Mouse (Mus musculus): Measurements from ENCODE around the gene Cox4i2. TPM values are rescaled to one million over a fixed set of nuclear protein-coding genes. Genes with fewer than 3 reads are reported as not detected.

Gene Cox4i2
- total RNA-seq, 2 experiments from 2014 or later: 1.7 to 1.9 TPM

DNA sequence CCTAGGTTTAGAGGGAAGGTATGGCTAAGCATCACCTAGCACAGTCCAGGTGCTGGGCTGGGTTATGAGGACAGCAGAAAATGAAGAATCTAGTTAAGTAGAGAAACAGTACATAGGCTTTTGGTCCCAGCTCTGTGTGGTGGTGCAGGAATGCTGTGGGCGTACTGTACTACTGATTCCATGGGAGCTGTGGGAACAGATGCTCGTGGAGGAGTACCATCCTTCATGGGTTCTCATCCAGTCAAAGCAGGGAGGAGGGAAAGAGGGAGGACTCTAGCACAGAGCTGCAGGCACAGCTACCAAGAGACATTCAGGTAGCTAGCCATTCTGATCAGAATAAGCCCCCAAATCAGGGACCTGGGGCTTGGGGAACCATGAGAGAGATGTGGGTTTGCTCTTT is 22.5 kb downstream of the Cox4i2 start:
- intact Hi-C loops (cut with DNase I): loop anchor here (2.0 kb wide), 1 partner anchor 54 kb away; the partner anchor contains the start of gene Bcl2l1
- TF ChIP-seq CTCF (IDR thresholded peaks at IDR 0.05): no peak
- Histone ChIP-seq H3K4me3 (no peak overlapping the region), H3K27ac (peak overlapping the region; percentile 70)
- DNase-seq (ENCODE audit: extremely low spot score in 1 of 2, low spot score in 2 of 2): peak; percentile 48 to 54

DNA sequence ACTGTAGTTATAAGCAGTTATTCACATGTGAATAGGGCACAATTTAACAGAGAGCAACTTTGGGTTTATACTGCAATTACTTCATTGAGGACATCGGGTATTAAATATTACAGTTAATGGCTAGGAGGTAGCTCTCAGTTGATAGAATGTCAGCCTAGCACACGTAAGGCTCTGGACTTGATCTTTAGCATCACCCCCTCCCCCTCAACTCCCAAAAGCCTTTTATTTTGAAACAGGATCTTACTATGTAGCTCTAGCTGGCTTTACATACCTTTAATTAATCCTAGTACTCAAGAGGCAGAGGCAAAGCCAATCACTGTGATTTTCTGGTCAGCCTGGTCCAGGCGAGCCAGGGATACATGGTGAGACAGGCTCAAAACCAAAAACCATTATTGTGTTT is 23.1 kb downstream of the Cox4i2 start:
- no peak overlapping the region for H3K4me3 ChIP-seq
- intact Hi-C loops (cut with DNase I): loop anchor here (2.0 kb wide), 1 partner anchor 54 kb away; the partner anchor contains the start of gene Bcl2l1
- H3K27ac ChIP-seq: peak overlapping the region; percentile 37
- DNase-seq (ENCODE audit: extremely low spot score in 1 of 2, low spot score in 2 of 2): no peak
- no peak for TF ChIP-seq CTCF (IDR thresholded peaks at IDR 0.05)

DNA sequence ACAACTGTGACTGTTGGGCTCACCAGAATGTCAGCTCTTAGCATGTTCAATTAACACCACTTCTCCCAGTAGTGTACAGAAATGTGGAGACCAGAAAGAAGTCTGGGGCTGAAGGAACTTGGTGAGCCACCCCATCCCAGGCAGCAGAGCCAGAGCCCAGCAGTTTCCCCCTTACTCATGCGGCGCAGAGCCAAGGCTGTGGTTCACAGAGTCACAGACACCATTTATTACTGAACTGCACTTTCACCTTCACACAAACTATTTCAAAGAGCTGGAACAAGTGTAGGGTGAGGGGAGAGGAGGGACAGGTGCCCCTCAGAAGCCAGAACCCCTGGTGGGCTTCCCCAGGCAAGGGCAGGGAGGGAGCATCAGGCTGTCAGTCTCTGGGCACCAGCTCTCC is 26.5 kb downstream of the Cox4i2 start:
- Histone ChIP-seq H3K4me3 (no peak overlapping the region), H3K27ac (no peak overlapping the region; the same call in 1 of the 2 replicates)
- DNase-seq (ENCODE audit: extremely low spot score in 1 of 2, low spot score in 2 of 2): no peak
- intact Hi-C loops (cut with DNase I): no loop called here
- no peak for TF ChIP-seq CTCF (IDR thresholded peaks at IDR 0.05)

DNA sequence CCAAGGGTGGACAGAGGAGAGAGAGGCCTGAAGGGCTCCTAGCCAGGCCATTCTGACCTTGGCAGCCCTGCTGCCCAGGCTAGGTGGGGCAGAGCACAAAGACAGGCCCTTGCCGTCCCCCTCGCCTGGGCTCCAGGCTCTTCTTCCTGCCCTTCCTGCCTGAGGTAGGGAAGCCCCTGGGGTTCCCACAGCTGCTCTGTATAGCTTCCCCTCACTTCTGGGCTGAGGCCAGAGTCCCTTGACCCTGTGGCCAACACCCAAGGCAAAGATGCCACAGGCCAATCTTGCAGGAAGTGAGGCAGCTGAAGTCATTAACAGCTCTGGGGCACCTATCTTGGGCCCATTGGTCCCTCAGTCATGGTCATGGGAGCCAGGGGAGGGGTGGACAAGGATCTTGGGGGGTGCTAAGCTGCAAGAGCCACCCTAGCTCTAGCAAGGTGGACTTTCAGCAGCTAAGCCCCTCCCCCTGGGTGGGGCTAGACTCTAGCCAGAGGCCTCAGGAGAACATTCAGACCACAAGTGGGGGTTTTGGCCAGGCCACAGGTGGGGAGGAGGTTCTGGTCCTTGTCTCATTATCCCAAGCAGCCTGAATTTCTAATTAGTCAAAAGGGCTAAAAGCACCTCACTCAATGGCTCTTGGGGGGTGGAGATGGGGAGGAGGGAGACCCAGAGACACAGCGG is 27.2 kb downstream of the Cox4i2 start:
- intact Hi-C loops (cut with DNase I): no loop called here
- no peak overlapping the region for H3K4me3 ChIP-seq
- no peak for TF ChIP-seq CTCF (IDR thresholded peaks at IDR 0.05)
- no peak for DNase-seq (ENCODE audit: extremely low spot score in 1 of 2, low spot score in 2 of 2)
- peak overlapping the region; percentile 76 for H3K27ac ChIP-seq

DNA sequence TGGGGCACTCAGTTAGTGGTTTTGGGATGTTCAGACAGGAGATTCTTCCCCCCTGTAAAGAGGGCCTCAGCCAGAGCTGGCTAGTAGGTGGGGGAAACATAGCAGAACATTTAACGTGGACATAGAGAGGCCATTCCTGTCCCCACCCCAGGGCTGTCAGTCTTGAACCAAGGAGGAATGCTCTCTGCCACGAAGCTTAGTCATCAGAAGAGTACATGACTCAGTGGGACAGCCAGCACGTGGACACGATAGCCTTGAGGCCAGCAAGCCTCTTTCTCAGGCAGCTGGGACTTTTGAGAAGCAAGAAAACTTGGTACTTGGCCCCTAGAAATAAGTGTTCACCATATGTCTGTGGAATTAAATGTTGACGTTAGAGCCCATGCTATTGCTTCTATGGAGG is 28.7 kb downstream of the Cox4i2 start:
- DNase-seq (ENCODE audit: extremely low spot score in 1 of 2, low spot score in 2 of 2): no peak
- H3K27ac ChIP-seq: peak overlapping the region; percentile 57
- intact Hi-C loops (cut with DNase I): no loop called here
- no peak overlapping the region for H3K4me3 ChIP-seq
- no peak for TF ChIP-seq CTCF (IDR thresholded peaks at IDR 0.05)

DNA sequence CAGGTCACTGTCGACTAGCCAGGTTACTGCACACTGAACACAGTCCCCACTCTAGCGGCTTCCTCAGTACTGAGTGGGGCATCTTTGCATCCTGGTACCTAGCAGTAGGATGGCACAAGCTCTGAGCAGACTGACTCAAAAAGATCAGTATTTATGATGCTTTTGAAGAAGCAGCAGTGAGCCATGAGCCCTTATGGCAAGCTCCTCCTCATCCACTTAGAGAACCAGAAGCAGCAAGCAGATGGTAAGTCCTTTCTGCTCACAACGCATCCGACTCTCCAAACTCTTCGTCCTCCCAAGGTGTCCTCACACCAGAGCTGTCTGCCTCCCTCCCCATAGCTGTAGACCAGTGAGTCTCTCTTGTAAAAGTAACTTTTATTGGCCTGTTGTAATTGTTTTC is 29.3 kb downstream of the Cox4i2 start:
- intact Hi-C loops (cut with DNase I): no loop called here
- no peak for DNase-seq (ENCODE audit: extremely low spot score in 1 of 2, low spot score in 2 of 2)
- Histone ChIP-seq H3K27ac (peak overlapping the region; percentile 57), H3K4me3 (no peak overlapping the region)
- no peak for TF ChIP-seq CTCF (IDR thresholded peaks at IDR 0.05)

DNA sequence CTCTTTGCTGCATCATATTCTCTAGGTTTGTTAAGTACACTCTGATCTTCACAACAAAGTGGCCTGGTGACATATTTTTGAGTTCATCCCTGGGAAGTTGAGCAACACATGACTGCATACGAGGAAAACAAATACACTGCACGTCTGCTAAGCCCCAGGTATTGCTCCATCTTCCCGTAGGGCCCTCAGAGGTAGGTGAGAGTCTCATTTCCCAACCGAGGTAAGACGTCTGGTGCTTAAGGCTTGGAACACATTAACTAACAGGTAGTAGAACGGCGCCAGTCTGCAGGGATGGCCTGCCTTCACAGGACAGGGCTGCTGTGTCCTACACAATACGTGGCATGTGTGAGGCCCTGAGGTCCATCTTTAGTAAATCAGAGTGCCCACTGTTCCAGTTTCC is 30.7 kb downstream of the Cox4i2 start:
- intact Hi-C loops (cut with DNase I): loop anchor here (1.0 kb wide), 2 partner anchors 36 to 46 kb away; no protein-coding TSS in a partner anchor
- Histone ChIP-seq H3K4me3 (no peak overlapping the region), H3K27ac (peak overlapping the region; percentile 85)
- no peak for TF ChIP-seq CTCF (IDR thresholded peaks at IDR 0.05)
- DNase-seq (ENCODE audit: extremely low spot score in 1 of 2, low spot score in 2 of 2): no peak

DNA sequence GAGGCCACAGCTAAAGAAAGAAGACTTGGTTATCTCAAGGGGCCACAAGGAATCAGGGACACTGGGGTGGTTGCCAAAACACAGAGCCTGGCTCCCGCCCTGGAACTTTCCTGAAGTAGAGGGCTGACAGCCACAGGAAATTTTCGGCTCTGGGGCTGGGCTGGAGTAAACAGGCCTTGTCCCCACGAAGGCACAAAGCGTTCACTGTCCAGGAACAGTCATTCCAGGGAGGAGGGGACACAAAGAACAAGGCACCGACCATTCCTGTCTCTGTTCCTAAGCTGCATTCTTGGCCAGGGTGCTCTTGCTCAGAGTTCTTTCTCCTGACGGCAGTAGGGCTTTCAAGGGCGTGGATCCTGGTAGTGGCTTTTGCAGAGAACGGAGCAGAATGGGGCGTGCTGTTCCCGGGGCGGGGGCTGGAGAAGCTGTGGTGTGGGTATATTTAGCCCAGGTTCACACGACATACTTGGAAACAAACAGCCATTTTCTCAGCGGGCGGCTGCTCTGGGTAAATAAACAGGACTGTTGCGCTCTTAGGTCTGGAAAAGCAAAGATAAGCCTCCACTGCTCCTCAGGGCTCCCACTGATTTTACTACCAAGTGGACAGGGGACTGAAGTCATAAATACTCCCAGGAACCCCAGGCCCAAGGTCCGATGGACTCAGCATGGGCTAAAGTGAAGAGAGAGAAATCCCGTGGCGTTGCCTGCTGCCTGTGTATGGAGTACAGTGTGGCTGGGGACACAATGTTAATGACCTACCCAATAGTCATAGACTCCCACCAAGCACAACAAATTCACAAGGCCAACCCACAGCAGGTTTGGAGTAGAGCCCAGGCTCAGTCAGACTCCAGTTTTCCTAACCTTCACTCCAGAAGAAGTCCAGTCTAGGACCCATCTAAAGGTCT is 31.7 kb downstream of the Cox4i2 start:
- Histone ChIP-seq H3K27ac (peak overlapping the region; percentile 85), H3K4me3 (no peak overlapping the region)
- DNase-seq (ENCODE audit: extremely low spot score in 1 of 2, low spot score in 2 of 2): peak; percentile 67 to 72
- intact Hi-C loops (cut with DNase I): loop anchor here (1.0 kb wide), 2 partner anchors 35 to 45 kb away; no protein-coding TSS in a partner anchor
- no peak for TF ChIP-seq CTCF (IDR thresholded peaks at IDR 0.05)

DNA sequence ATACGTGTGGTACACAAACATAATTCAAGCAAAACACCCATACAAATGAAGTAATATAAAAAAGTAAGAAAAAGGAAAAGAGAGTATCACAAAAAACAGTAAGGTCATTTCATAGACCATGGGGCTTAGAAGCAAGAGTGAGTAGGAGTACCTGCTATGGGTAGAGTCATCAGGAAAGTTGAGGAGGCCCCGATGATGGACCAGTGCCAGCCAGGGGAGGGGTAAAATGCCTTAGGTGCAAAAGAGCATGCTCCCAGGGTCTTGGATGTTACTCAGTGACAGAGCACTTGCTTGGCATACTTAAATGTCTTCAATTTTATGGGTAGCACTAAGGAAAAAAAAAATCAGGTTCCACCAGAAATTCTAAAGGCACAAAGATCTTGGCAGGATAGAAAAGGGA is 33.2 kb downstream of the Cox4i2 start:
- no peak overlapping the region for H3K4me3 ChIP-seq
- DNase-seq (ENCODE audit: extremely low spot score in 1 of 2, low spot score in 2 of 2): no peak
- TF ChIP-seq CTCF (IDR thresholded peaks at IDR 0.05): no peak
- H3K27ac ChIP-seq: peak overlapping the region; percentile 73
- intact Hi-C loops (cut with DNase I): no loop called here

DNA sequence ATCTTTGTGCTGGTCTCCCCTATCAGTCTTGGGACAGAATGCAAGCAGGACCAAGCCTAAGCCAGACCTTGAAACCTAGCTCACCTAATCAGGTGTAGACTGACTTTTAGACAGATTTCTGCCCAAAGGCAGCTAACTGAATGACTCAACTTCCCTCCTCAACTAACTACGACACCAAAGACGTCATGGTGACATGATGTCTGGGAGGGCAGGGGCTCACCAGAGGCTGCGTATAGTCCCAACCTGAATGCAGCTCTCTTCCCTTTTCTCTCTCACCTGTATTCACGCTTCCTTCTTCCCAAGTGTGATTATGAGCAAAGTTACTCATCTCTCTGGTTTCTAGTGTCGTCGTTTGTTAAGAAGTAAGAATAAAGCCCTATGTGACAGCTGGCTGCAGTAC is 33.6 kb downstream of the Cox4i2 start:
- intact Hi-C loops (cut with DNase I): no loop called here
- peak overlapping the region; percentile 73 for H3K27ac ChIP-seq
- DNase-seq (ENCODE audit: extremely low spot score in 1 of 2, low spot score in 2 of 2): no peak
- TF ChIP-seq CTCF (IDR thresholded peaks at IDR 0.05): no peak
- no peak overlapping the region for H3K4me3 ChIP-seq

DNA sequence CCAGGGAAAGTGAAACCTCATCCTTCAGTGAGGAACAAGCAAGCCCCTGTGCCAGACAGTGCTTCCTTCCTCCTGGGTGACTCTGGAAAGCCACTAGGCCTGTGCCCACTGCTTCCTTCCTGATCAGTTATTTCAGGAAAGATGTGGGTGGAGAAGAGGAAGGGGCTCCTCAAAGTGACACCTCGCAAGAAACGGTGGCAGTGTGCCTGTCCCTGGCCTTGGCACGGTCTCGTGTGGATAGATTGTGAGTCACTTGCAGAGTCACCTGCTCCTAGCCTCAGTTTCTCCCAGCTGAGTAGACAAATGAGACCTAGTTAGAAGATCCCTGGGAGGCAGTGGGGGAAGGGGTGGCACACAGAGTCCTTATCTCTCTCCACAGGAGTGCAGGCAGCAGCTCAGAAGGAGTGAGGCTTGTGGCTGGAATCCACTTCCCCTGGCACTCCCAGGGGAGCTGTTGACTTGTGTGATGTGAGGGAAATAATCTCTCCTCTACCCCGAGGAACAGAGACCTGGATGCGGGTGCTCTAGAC is 35.0 kb downstream of the Cox4i2 start:
- intact Hi-C loops (cut with DNase I): no loop called here
- H3K4me3 ChIP-seq: no peak overlapping the region
- peak overlapping the region; percentile 73 for H3K27ac ChIP-seq
- TF ChIP-seq CTCF (IDR thresholded peaks at IDR 0.05): no peak
- DNase-seq (ENCODE audit: extremely low spot score in 1 of 2, low spot score in 2 of 2): peak; percentile 32 to 50

DNA sequence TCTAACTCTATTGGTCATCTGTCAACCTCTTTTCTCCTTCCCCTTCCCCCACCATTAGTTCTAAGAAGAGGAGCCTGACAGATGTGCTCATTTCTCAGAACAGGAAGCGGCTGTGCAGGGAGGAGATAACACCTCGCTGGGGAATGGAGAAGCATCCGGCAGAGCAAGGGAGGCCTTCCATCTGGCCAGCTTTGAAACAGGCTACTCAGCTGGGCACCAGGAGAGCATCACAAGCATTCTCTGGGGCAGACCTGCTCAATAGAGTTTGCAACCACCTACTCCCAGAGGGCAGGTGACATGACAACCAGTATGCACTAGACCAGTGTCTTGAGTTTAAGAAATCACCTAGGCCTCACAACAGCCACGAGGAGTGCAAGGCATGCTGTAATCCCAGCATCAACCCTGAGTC is 35.6 kb downstream of the Cox4i2 start:
- DNase-seq (ENCODE audit: extremely low spot score in 1 of 2, low spot score in 2 of 2): no peak
- TF ChIP-seq CTCF (IDR thresholded peaks at IDR 0.05): no peak
- intact Hi-C loops (cut with DNase I): no loop called here
- Histone ChIP-seq H3K4me3 (no peak overlapping the region), H3K27ac (peak overlapping the region; percentile 73)
